Mouse (Mus musculus): ENCODE measurements around the gene Abca13.
A peak's percentile ranks its signal among the peaks of the same experiment; 100 is the strongest.

Gene Abca13

DNA sequence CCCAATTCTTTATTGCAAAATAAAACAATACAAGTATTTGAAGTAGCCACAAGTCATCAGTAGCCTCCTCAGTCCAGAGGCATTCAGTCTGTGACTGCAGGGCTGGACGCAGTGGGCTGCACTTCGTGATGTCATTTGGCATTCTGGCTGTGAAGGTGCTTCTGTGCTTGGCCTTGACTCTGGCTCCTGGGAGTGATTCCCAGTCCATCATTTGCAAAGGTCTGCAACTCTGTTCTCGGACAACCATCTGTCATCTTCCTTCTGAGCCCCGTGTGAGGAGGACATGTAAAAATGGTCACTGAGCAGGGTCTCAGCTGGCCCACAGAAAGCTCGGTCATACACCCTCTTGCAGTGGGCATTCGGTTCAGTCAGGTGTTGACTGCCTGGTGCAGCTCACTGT is 345.1 kb downstream of the Abca13 start:
- DNase-seq: no peak

DNA sequence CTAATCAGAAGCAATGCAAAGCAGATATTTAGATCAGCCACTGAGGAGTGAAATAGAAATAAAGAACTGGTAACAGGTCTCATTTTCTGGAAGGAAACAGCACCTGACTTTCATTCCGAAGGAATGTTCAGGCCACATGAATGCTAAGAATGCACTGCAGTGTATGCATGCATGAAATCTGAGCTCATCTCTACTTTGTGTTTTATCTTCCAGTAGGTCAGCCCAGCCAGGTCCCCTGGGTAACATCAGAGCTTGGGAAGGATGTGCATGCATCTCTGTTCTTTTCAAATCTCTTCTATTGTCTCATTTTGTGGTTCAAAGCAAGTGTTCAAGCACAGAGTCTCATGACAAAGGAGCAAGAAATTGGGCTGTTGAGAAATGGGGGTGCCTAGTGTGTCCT is 346.6 kb downstream of the Abca13 start:
- no peak for DNase-seq

DNA sequence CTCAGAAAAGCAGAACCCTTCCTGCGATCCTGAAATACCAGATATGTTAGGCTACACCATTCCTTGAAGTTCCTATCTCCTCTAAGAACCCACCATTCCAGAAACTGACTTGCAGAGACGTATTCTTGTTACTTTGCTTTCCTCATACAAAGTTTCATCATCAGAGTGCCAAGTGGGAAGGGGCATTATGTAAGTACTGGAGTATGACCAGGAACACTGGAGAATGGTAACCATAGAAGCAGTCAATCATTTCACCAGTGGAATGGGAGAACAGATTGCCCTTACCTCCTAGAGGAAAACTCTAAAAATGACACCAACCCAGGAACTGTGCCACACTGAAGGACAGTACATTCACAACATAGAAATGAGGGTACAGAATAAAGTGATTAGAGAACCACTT is 368.3 kb downstream of the Abca13 start:
- DNase-seq: no peak

DNA sequence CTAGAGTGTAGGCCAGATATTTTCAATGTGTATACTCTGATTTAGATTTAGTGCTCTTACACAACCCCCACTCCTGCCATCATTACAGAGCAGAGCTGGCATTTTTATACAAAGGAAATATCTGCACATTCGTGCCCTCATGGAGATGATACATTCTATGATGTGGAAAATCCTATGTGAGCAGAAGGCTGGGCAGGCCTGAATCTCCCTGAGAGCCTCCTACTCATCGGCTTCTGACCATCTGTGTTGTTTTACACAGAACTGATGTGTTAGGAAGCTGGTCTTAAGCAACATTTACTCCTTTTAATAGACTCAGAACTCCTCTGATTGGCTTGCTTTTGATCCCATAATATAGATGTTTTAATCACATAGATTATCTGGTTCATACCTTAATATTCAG is 376.6 kb downstream of the Abca13 start:
- DNase-seq: no peak

DNA sequence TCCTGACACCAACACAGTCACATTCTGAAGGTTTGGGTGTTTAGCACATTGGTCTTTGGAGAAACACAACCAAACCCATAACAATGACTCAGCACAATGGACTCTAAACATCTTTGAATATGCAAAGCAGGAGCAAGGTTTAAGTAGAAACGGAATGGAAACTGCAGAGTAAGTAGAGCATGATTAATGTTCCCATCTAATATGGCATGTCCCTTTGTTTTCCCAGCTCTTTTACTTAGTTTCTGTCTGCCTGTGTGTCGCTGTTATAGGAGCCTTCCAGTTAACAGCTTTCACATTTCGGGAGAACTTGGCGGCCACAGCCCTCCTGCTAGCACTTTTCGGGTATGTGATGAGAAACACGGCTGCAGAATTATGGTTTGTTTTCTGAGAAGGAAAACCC is 378.6 kb downstream of the Abca13 start:
- DNase-seq: no peak

DNA sequence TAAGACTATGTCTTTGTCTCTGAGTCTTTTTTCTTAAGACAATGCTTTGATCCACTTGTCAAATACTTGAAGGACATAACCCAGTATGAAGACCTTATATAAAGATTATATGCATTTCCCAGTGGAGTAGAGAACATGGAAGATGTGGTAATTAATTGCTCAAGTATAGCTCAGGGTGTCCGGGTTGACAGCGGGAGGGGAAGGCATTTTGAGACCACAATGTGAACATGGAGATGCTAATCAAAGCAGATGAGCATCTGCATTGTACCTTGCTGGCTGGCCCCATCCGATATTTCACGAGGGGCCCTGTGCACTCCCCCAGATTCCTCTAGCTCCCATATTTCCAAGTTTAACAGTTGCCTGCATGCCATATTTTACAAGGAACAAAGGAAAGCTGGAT is 383.2 kb downstream of the Abca13 start:
- DNase-seq: no peak

DNA sequence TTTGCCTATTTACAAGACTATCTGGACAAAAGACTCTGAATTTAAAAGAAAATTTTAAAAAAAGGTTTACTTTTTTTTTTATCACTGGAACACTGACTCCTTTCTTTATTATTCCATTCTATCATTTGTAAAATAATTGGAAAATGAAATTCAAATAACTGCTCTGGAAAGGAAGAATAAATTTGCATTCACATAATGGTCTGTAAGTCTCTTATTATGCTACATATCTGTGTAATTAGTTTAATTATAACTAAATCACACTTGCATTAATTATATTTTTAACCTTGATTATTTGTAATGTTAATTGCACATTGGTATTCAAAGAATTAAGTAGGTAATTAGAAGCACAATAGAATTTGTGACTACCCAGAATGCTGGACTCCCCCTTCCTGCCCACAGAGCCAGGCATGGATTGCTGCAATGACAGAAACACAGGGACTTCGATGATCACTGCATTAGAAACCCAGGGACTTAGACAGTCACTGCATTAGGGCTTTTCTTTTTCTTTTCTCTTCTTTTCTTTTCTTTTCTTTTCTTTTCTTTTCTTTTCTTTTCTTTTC is 400.1 kb downstream of the Abca13 start:
- no peak for DNase-seq

DNA sequence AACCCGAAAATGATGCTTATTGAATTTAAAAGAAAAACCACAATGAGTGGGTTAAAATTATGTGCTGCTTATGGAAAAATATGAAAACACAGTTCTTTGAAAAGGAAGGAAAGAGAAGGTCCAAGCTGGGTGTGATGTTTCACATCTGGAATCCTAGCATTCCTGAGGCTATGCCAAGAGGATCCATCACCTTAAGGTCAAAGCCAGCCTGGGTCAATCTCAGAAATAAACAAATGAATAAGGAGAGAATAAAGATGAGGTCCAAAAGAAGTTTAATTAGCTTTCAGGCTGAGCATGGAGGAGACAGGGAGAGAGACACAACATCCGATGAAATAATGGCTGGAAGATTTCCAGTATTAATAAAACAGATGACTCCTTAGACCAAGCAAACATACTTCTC is 405.6 kb downstream of the Abca13 start:
- DNase-seq: peak; percentile 6

DNA sequence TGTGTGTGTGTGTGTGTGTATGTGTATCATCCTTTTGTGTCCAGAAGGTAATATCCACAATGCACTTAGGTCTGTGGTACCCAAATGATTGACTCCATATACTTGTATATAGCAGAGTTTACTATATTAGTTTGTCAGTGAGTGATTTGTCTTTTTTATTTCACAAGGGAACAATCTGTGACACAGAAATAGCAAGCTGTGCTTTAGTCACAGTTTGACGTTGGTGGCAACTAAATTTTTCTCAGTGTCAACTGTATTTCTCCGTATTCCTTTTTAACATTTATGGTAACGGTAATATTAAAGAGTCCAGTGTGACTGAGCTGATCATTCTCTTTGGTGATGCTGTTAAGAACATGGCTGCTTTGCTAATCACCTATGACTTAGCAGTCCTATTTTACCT is 409.4 kb downstream of the Abca13 start:
- no peak for DNase-seq

DNA sequence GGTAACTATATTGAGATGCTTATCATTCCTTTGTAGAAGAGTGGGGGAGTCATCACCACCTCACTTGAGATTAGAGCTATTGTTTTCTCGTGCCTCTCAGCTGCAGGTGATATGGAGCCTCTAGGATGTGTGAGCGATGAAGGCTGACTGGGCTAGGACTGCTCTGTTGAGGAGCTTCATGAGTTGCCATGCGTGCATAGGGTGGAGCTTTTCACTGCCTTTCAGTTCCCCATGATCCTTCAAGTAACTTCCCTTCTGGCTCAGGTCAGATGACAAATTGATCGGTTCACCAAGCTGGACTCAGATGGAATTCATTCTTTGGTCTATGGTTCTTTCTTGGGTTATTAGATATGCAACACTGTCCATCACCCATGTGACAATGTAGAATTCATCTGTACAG is 410.4 kb downstream of the Abca13 start:
- no peak for DNase-seq

DNA sequence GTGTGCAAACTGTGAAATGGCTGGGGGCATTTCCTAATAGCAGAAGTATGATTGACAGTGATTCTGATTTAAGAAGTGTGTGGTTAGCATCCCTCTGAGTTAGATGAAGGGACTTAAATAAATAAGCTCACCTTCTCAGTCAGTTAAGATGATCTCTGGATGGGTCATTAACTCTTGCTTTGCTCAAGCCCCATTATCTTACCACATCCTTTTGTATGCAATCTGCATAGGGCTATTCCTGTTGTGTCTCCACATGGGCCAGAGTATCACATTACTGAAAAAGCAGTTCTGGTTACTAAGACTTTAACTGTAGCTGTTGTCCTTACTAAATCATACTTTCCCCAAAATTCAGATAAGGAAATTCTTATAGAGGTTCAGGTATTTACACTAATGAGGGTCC is 416.5 kb downstream of the Abca13 start:
- DNase-seq: no peak

DNA sequence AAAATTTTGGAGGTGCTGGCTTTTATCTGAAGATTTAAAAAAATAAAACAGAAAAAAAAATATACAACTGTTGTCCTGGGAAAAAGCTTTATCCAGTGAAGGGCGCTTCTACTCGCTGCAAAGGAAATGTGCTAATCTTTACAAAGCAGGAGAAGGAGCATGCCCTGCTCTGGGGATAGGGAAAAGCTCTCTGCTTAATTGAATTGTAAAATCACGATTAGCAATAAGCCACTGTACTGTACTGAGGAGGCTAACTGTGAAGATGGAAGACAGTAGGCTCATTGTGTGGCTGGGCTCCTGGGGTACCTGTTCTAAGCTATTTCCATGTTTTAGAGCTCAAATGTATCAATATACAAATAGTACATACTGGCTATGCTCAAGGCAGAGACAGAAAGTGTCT is 417.3 kb downstream of the Abca13 start:
- DNase-seq: no peak

DNA sequence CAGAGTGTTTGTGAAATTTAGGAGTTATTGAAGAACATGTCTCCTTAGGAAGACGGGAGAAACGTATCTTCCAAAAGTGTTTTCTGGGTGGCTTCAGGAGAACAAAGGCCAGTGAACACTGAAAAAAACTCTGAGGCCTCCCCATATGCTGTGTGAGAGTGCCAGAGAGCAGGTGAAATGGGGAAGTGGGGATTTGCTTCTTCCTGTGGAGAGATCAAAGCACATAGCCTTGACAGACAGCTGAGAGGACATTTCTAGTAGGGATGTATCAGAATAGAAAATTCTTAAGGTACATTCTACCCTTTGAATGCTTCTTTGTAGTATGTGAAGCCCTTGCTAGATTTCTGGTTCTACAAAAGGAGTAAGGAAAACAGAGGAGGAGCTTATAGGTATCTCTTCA is 424.4 kb downstream of the Abca13 start:
- DNase-seq: no peak

DNA sequence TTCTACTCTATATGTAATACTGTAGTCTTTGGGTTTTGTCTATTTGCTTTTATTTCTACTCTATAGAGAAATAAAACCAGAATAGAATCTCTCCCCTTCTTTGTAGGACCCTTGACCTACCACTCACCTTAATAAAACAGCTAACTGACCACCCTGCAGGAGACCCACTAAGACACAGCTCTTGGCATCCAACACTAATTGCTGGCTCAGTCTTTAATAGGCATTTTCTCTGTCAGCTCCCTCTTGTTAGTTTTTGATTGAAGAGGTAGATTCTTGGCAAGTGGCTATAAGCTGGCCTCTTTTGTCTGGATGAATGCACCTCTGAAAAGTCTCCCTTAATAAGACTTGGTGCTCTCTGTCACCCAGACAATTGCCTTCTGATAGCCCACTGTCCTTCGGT is 424.9 kb downstream of the Abca13 start:
- DNase-seq: no peak

DNA sequence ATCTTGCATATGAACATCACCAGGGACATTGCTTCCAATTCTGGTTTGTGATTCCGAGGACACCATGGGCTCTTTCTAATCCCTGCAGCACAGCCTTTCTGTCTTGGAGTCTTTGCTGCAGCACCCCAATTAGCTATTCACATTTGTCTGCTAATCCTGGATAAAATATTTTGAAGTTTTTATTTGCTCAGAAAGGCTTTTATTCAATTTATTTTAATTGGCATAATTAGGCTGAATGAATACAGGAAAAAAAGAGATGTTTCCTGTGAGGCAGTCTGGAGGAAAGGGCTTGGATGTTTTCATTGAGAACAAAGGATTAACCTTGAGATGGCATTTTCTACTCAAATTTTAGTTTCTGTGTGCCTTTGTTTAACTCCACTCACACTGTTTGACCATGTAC is 428.2 kb downstream of the Abca13 start:
- DNase-seq: no peak

DNA sequence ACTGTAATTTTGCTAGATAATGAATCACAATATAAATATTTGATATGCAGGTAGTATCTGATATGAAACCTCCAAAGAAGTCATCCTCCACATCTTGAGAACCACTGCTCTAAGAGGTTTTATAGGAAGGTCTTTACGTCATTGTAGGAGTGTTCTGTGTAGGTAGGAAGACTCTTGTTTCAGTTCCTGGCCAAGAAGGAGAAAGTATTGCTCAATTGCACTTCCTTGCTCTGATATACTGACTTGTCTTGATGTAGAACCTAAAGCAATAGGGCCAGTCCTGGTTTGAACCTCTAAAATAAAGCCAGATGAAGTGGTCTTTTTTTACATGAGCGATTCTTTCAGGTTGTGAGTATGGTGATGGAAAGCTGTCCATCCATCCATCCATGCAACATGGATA is 431.1 kb downstream of the Abca13 start:
- no peak for DNase-seq

DNA sequence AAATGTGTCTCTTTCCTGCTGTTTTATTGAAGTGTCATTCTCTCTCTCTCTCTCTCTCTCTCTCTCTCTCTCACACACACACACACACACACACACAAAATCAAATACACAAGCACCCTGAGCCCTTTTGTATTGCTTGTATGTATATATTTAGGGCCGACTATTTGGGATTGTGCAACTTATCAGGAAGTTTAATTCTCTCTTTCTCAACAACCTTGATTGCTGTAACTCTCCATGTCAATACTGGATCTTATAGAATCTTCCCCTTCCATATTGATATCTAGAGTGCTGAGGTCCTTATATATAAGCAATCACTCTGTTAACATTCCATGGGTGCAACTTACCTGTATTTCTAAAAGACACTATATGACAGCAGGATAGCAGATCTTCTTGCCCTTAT is 433.0 kb downstream of the Abca13 start:
- no peak for DNase-seq

DNA sequence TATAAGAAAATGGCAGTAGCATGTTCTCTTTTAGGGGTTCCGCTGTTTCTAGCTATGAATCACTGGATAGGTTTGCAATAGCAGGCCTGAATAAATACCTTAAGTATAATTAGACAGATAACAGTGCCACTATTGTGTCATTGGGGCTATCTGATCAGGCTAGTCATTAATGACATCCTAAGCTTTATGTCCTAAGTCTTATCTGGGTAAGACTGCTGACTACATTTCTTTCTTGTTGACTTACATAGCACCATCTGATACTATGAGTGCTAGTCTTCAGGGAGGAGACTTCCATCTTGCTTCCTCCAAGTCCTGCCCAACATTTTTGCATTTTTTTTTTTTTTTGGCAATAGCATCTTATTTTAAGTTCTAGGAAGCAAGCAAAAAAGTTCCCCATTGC is 434.1 kb downstream of the Abca13 start:
- DNase-seq: no peak

DNA sequence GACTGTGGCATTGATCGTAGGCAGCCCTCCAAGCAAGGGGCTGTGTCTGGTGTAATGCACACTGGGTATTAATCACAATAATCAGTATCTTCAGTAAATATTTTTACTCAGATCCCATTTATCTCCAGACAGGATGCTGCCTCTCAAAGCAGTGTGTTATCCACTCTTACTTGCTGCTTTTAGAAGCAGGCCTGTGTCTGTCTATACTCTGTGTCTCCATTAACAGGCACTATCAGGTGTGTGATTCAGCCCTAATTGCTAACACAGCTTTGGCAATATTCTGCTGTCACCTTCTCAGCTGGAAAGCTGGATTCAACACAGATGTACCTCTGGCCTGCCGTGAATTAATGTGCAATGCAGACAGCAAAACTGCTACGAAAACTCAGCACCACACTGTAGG is 455.5 kb downstream of the Abca13 start:
- DNase-seq: no peak

DNA sequence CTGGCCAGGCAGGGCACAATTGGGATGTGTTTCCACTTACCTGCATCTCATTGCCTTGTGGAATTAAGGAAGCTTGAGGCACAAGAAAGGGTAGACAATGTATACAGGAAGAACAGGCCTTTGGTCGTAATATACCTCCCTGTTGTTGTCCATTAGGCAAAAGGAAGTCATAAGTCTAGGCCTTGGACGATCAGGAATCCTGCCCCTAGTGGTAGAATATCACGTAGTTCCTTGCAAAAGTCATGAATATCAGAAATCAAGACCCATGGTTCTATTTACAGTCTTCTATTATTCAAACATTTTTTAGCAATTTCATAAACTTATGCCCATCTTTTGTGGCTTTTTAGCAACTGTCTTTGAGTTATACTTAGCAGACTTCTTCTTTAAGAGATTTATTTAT is 456.2 kb downstream of the Abca13 start:
- no peak for DNase-seq

DNA sequence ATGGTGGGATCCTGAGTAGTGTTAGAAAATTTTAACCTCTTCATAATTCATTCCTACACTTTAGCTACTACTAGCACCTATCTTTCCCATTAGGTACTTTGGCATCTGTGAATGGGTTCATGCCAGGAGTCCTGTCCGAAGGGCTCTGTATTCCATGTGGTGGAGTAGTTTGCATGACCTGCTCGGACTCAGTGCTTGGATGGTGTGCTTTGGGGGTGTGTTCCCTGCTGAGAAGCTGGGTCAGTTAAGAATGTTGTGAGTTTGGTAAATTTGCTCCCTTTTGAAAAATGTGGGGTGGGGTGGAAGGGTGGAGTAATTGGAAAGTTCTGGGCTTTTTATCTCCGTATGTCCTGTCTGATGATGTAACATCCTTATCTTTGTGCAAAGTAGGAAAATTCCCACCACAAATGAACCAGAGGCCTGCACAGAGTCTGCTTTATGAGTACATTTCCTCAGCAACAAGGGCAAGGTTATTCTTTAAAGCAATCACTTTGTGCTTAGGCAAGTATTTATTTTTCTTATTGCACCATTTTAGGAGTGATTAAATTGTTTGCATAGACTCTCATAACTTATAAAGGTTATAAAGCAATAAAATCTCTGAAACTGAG is 475.0 kb downstream of the Abca13 start:
- no peak for DNase-seq

DNA sequence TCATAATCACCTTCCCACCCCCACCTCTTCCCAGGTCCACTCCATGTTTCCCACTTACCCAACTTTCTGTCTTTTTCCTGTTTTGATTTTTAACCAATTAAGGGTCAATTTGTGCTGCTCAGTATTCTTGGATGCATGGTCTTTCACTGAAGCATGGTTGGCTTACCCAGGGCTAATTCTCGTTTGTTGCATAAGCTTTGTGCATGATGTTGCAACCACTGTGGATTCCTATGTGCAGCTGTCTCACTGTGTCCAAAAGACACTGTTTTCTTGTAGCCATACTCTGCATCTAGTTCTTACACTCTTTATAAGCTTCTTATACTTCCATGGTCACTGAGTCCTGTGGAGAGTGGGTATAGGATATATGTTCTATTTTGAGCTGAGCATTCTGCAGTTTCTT is 477.7 kb downstream of the Abca13 start:
- no peak for DNase-seq

DNA sequence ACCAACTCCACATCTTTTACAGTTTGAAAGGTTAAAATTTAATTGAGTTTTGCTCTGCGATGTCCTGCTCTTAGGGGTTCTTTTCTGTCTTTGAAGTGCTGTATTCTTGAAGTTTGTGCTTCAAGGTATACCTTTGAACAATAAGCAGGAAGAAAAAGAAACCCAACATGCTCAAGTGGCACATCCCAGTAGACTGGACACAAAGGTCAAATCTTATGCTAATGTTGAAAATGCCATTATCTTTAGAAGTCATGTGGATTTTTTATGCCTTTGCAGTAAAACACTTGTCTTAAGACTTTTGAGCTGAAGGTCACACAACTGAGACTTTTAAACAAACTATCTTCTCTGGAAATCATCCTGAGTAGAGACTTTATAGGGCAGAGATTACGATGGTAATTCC is 493.2 kb downstream of the Abca13 start:
- no peak for DNase-seq

DNA sequence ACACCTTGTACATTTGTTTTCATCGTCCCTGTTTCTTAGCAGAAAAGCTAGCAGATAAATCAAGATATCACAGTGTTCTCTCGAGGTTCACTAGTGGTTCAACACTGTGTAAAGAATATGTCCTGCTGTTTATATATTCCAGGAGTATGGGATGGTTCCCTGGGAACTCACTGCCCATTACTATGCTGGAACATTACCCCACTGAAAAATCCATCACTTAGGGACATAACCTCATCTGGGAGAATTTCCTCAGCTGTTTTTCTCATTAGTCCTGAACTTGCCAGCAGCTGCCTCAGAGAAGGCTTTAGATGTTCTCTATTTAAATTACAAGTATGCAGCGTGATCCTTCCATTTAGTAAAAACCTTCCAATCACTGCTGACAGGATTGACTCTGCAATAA is 513.4 kb downstream of the Abca13 start:
- DNase-seq: no peak

DNA sequence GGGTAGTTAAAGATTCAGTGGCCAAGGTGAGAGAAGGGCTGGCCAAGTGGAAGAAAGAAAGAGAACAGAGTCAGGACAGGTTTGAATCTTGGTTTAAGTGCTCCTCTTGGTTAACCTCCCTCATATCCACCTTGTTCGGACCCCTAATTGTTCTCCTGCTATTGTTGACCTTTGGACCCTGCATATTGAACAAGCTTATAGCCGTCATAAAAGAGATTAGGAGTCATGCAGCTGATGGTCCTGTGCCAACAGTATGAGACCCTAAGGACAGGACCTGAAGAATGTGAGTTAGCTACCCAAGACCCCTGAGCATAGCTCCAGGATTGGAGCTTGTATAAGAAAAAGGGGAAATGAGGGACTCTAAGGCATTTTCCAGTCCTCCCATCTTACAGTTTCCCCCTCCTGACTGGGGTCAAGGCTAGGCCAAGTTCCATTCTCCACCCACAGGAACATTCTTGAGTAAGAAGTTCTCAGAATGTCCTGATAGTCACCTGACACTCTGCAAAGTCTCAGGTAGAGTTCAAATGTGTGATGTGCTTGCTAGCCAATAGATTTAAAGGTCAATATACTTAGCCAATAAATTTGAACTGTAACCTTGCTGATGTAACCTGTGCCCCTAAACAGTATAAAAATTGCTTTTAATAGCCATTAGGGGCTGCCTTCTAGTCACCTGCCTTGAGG is 536.2 kb downstream of the Abca13 start:
- no peak for DNase-seq
